Mouse (Mus musculus) MEL-GATA-1-ER (cell line): ENCODE measurements at regions not wholly inside any gene's neighbourhood (a gene's known extent, or its start where the extent isn't known, plus 50 kb on each side); places are given as distances from the start of the nearest gene placed in this dataset.

ENCODE experiments used
- DNase-seq: peaks from one replicate; pipeline ENCODE4 v3.0.0-alpha.2; 2012; ENCODE audit warnings: low read depth; ENCODE audit errors: extremely low read depth

GRCm38 (mm10) chr12:39472984-39473383 is 564.8 kb downstream of the Arl4a start:
- DNase-seq, result no peak
